Comparison of ENCODE assay signal across 8 mouse cellular contexts in genomic region chr1:131060290-131061253, GRCm38 (mm10). TPM values are rescaled to one million over a fixed set of nuclear protein-coding genes. Genes with fewer than 3 reads are reported as not detected.
DNase-seq lines count a peak whose midpoint lies in the region; ATAC-seq and TF ChIP-seq lines count a peak whose summit lies in the region.

No protein-coding gene starts in this region.

- no peak for ATAC-seq in intestine, postnatal 0 days
- ATAC-seq in stomach, embryonic 16.5 days (ENCODE audit: insufficient read depth, low FRiP score) = 0 out of 2 replicates have a peak, but pooled peaks have one; percentile 25

- no peaks in the 10 kb centered on the region for H3K9me3 ChIP-seq in intestine, postnatal 0 days (ENCODE audit: control insufficient read depth)
- H3K9me3 ChIP-seq in stomach, embryonic 16.5 days (replicated peaks; ENCODE audit: control insufficient read depth, low read length) = no peaks in the 10 kb centered on the region

- 50% methylated on average over 13 of the region's 13 CpGs for WGBS in intestine, postnatal 0 days
- 58% methylated on average over 13 of the region's 13 CpGs for WGBS in stomach, embryonic 16.5 days

- peak; percentile 79 for TF ChIP-seq CTCF in intestine, postnatal 0 days (IDR thresholded peaks at IDR 0.05; ENCODE audit: low read depth)

- no peak overlapping the region for H3K4me2 ChIP-seq in intestine, postnatal 0 days (replicated peaks; ENCODE audit: low read depth)
- no peak overlapping the region for H3K4me2 ChIP-seq in stomach, embryonic 16.5 days (ENCODE audit: low read depth, low read length)

- H3K27ac ChIP-seq in intestine, postnatal 0 days (ENCODE audit: low read depth, low read length) = no peak overlapping the region
- H3K27ac ChIP-seq in stomach, embryonic 16.5 days (ENCODE audit: low read length) = no peak overlapping the region

- no peak overlapping the region for H3K9ac ChIP-seq in intestine, postnatal 0 days (ENCODE audit: low read depth, low read length)
- no peak overlapping the region for H3K9ac ChIP-seq in stomach, embryonic 16.5 days (ENCODE audit: low read length)

- peaks cover 29% of the 10 kb centered on the region for H3K36me3 ChIP-seq in intestine, postnatal 0 days (ENCODE audit: control insufficient read depth, insufficient read depth)
- H3K36me3 ChIP-seq in stomach, embryonic 16.5 days (ENCODE audit: control insufficient read depth, insufficient read depth, low read length) = 0 out of 2 replicates have a peak, but pooled peaks cover 13% of the 10 kb centered on the region

- H3K4me3 ChIP-seq in intestine, postnatal 0 days (ENCODE audit: low read depth, low read length) = no peak overlapping the region
- no peak overlapping the region for H3K4me3 ChIP-seq in stomach, embryonic 16.5 days (replicated peaks; ENCODE audit: low read length)

- H3K27me3 ChIP-seq in intestine, postnatal 0 days (replicated peaks; ENCODE audit: control insufficient read depth, insufficient read depth, low read length) = no peaks in the 10 kb centered on the region
- H3K27me3 ChIP-seq in stomach, embryonic 16.5 days (ENCODE audit: control insufficient read depth, insufficient read depth, low read length) = no peaks in the 10 kb centered on the region

- H3K4me1 ChIP-seq in intestine, postnatal 0 days (replicated peaks; ENCODE audit: control insufficient read depth, insufficient read depth, low read length) = peaks cover 14% of the 10 kb centered on the region; the same call in 1 of the 2 replicates
- H3K4me1 ChIP-seq in stomach, embryonic 16.5 days (ENCODE audit: control insufficient read depth, insufficient read depth, low read length) = peaks cover 42% of the 10 kb centered on the region

- DNase-seq in layer of hippocampus, postnatal 10 days (ENCODE audit: low spot score in 2 of 2) = peak; percentile 57 to 65
- no peak for DNase-seq in layer of hippocampus, adult 9-11 months
- peak; percentile 43 for DNase-seq in cerebellum, adult 8-10 months
- DNase-seq in gastrocnemius, postnatal 10 days = peak; percentile 40
- DNase-seq in mesoderm, embryonic 11.5 days (ENCODE audit: low read depth, low spot score) = peak; percentile 59
- DNase-seq in left cerebral cortex, adult 11 months (ENCODE audit: low spot score) = no peak

RNA-seq across cellular contexts. Expression of gene Mapkapk2, which starts 37.1 kb away (rescaled TPM):
- 10 to 100 TPM; 31.2 to 34.0 TPM for total RNA-seq in layer of hippocampus, postnatal 10 days (2021)
- 100 to 1,000 TPM; 171 to 177 TPM for total RNA-seq in gastrocnemius, postnatal 10 days (2021)
- polyA plus RNA-seq in intestine, postnatal 0 days (2015; fragmentation: Nextera tagmentation; extraction: Ambion mirVana) = 34.9 and 35.9 TPM in 2 replicates
- polyA plus RNA-seq in stomach, embryonic 16.5 days (2015; fragmentation: Nextera tagmentation; extraction: Ambion mirVana) = 16.6 and 18.0 TPM in 2 replicates

RNA-seq across cellular contexts. Expression of gene Il10, which starts 40.9 kb away (rescaled TPM):
- not detected for total RNA-seq in layer of hippocampus, postnatal 10 days (2021)
- total RNA-seq in gastrocnemius, postnatal 10 days (2021) = not detected
- polyA plus RNA-seq in intestine, postnatal 0 days (2015; fragmentation: Nextera tagmentation; extraction: Ambion mirVana) = not detected in 2 replicates
- polyA plus RNA-seq in stomach, embryonic 16.5 days (2015; fragmentation: Nextera tagmentation; extraction: Ambion mirVana) = not detected in 2 replicates

Comparison
In these comparisons a context has a peak if more than half of its experiments do, and no peak if none do; other contexts are left out.
1. DNase-seq: peak in layer of hippocampus, postnatal 10 days (2 of 2), cerebellum, adult 8-10 months (single experiment), gastrocnemius, postnatal 10 days (single experiment) and mesoderm, embryonic 11.5 days (single experiment); none in layer of hippocampus, adult 9-11 months (single experiment) and left cerebral cortex, adult 11 months (single experiment).
2. RNA of gene Mapkapk2, which starts 37.1 kb away (total RNA-seq): 171 to 177 TPM in gastrocnemius, postnatal 10 days; 31.2 to 34.0 TPM in layer of hippocampus, postnatal 10 days; every median in the first group is over 4 times any median in the second.